Mouse (Mus musculus) urinary bladder, postnatal 14 days (tissue): Measurements from ENCODE around the gene Akap9.
"Not testable (repeated sequence)": the region's sequence is repeated elsewhere in the genome, so short reads cannot be mapped to it uniquely, and the experiment has no call there.

Experiments used
- DNase-seq: peaks from one replicate; pipeline ENCODE4 v3.0.0; 2021; ENCODE audit warnings: low spot score

The Akap9 gene

DNA sequence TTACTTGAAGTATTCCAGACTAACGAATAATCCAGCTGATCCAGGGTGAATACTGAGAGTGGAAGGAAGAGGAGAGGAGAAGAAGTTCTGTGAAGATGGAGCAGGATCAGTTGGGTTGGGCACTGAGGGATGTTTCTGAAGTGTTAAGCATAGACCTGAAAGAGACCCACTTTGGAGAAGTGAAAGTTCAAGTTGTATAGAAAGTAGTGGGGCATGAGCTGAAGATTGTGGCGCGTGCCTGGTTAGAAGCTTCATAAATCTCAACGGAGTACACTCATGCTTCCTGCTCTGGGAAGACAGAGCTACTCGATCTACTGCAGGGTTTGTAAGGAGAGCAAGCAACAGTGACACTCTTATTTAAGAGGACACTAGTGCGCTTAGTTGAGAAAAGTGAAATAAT is 41.3 kb downstream of the Akap9 start:
- DNase-seq: no peak

GRCm38 (mm10) chr5:3970936-3971335 is 43.1 kb downstream of the Akap9 start:
- no peak for DNase-seq

GRCm38 (mm10) chr5:3973764-3974163 is 45.9 kb downstream of the Akap9 start:
- no peak for DNase-seq

GRCm38 (mm10) chr5:3974896-3975295 is 47.0 kb downstream of the Akap9 start:
- DNase-seq: no peak

GRCm38 (mm10) chr5:3976111-3976510 is 48.3 kb downstream of the Akap9 start:
- DNase-seq: no peak

DNA sequence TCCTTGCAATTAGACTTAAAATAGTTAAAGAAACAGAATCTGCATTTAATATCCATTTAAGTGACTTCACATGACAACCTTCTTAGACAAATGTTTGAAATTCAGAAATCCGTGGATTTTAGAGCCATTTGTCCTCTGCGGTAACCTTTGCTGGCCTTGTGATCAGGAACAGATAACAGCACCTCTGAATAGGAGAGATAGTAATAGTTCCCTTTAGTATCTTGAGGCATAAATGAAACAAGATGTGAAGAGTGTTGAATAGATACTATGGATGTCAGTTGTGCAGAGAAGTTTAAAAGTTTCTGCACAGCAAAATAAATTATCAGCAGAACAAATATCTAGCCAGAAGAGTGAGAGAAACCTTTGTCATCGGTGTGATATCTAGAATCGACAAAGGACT is 50.0 kb downstream of the Akap9 start:
- DNase-seq: no peak

- no peak for DNase-seq
These were observed 61.8 kb downstream of the Akap9 start for GRCm38 (mm10) chr5:3989608-3990007.

DNA sequence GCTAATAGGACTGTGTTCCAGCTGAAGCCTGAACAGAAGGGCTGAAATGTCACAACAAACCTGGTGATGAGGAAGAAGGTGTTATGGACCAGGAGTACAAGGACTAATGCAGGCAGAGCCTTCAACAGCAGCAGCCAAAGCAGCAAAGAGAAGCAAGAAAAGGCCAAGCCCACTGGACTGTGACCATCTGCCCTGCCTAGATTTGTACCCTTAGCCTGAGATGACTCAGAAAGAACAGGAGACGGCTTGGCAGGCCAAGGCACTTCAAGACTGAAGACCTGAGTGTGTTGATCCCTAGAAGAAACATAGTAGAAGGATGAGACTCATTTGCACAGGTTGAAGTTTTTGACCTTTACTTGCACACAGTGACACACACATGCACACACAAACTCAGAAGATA is 62.6 kb downstream of the Akap9 start:
- no peak for DNase-seq

DNA sequence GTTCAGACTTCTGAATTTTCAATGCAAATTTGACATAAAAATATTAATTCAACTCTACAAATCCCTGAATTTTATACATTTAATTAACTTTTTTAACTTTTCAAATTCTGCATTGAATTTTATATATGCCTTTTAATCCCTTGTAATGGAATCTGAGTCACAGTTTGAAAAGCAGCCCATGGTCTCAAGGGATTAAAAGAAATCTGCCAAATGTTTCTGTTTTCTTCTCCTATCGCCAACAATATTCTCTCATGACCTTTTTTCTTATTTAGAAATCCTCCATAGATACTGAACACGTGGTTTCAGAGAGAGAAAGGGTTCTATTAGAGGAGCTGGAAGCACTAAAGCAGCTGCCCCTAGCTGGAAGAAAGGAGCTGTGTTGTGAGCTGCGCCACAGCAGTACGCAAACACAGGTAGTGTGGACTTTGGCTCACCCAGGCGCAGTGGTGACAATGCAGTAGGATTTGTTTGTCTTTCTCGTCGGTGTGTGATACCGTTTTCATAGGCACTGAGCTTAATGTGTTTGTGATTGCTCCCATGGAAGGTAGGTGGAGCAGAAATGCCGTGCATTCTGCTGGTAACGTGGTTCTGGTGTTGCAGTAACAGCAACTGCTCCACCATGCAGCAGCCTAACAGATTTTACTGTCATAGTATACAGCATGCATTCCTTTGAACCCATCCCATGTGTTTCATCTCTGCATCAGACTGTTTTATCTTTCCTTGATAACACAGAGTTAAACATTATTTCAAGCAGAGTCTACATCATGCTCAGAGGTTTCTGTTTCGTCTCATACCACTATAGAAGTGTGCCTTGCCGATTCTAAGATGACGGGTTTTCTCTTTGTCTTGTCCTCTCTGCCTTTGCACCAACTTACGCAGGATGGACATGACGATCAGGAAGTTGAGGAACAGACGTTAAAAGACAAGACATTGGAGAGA is 76.9 kb downstream of the Akap9 start:
- no peak for DNase-seq

GRCm38 (mm10) chr5:4006606-4007005 is 78.8 kb downstream of the Akap9 start:
- no peak for DNase-seq

DNA sequence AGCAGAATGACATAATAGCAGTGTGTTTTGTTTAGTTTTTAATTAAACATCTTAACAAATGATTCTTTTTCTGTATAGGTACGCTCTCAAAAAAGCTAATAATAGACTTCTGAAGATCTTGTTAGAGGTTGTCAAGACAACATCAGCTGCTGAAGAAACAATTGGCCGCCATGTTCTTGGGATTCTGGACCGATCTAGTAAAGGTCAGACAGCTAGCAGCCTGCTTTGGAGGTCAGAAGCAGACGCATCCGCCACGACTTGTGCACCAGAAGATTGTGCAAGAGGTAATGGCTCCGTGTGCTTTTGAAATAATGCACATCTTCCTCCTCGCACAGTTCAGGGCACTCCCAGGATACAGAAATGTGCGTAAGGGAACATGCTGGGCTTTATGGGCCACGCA is 80.4 kb downstream of the Akap9 start:
- DNase-seq: no peak

- no peak for DNase-seq
These were observed 81.7 kb downstream of the Akap9 start for GRCm38 (mm10) chr5:4009540-4009939.

DNA sequence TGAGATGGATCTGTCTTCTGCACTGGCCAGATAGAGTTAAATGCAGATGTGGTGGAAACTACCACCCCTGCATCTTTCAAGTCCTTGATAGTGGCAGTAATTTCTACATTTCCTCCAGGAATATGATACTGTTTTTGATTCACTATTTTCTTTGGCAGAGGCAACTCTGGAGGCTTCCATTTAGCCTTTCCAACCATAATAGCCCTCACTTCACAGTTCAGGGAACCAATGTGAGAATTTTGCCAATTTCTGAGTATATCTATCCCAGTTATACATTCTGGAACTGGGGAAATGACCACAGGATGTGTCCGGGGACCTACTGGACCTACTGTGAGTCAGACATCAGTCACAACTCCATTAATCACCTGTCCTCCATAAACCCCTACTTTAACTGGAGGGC is 89.8 kb downstream of the Akap9 start:
- not testable (repeated sequence) for DNase-seq

GRCm38 (mm10) chr5:4019377-4019776 is 91.5 kb downstream of the Akap9 start:
- no peak for DNase-seq

DNA sequence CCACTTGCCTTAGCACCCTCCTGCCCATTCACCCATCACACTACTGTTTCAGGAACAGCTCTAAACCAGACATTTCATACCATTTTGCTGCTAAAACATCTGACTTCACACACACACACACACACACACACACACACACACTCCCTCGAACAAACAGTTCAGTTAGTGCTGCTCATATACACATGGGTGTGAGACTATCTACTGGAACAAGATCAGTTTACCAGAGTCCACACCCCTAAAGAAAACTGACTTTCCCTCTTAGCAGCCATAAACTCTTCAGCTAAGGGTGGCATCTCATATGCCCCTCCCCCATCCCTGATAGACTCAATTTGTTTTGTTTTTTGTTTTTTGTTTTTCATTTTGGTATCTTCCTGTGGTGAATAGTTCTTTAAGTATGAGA is 92.2 kb downstream of the Akap9 start:
- DNase-seq: no peak

GRCm38 (mm10) chr5:4023186-4023585 is 95.3 kb downstream of the Akap9 start:
- DNase-seq: peak; percentile 58

GRCm38 (mm10) chr5:4023742-4024681 is 96.2 kb downstream of the Akap9 start:
- peak; percentile 67 for DNase-seq

GRCm38 (mm10) chr5:4024727-4025126 is 96.9 kb downstream of the Akap9 start:
- DNase-seq: no peak

DNA sequence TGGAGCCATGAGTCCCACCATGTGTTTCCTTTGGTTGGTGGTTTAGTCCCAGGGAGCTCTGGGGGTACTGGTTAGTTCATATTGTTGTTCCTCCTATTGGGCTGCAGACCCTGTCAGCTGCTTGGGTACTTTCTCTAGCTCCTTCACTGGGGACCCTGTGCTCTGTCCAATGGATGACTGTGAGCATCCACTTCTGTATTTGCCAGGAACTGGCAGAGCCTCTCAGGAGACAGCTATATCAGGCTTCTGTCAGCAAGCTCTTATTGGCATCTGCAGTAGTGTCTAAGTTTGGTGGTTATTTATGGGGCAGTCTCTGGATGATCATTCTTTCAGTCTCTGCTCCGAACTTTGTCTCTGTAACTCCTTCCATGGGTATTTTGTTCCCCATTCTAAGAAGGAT is 98.5 kb downstream of the Akap9 start:
- DNase-seq: not testable (repeated sequence)

- DNase-seq: no peak
These were observed 100.8 kb downstream of the Akap9 start for GRCm38 (mm10) chr5:4028486-4029173.

- no peak for DNase-seq
These were observed 104.0 kb downstream of the Akap9 start for GRCm38 (mm10) chr5:4031846-4032245.

DNA sequence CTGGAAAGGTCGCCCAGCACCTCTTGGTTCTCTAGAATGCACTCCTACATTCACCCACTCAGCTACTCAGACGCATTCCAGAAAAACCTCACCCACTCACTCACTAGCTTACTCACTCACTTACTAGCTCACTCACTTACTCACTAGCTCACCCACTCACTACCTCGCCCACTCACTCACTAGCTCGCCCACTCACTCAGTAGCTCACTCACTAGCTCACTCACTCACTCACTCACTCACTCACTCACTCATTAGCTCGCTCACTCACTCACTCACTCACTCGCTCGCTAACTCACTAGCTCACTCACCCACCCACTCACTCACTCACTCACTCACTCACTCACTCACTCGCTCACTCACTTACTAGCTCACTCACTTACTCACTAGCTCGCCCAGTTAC is 108.8 kb downstream of the Akap9 start:
- no peak for DNase-seq
